Mouse (Mus musculus) CH12.LX (cell line): Measurements from ENCODE around the gene Pom121. TPM values are rescaled to one million over a fixed set of nuclear protein-coding genes. Genes with fewer than 3 reads are reported as not detected.

Experiments used
- DNase-seq: peaks from one replicate; pipeline ENCODE4 v3.0.0-alpha.2; 2013; ENCODE audit errors: extremely low read depth
- H3K27ac ChIP-seq: 2 replicates; pipeline ENCODE4 v1.5.1; 2012; ENCODE audit warnings: low read depth, mild to moderate bottlenecking, control low read depth, moderate library complexity; ENCODE audit not compliant: insufficient read depth
- H3K27me3 ChIP-seq: replicated peaks from 2 replicates; pipeline ENCODE3; 2012; ENCODE audit warnings: inconsistent platforms
- H3K36me3 ChIP-seq, 2 experiments: replicated peaks in 1 of 2; 2 replicates each; pipeline versions ENCODE3 to v1.6.1; 2012; ENCODE audit warnings: inconsistent platforms in 1 of 2, low read length in 1 of 2, mild to moderate bottlenecking in 1 of 2, mixed read lengths in 1 of 2, moderate library complexity in 1 of 2; ENCODE audit not compliant: control insufficient read depth in 1 of 2, insufficient read depth in 1 of 2
- H3K4me1 ChIP-seq, 2 experiments: 2 replicates each; pipeline ENCODE4 v1.6.1; 2012; ENCODE audit warnings: inconsistent platforms in 1 of 2, moderate library complexity in 1 of 2; ENCODE audit not compliant: insufficient read depth in 2 of 2, control insufficient read depth in 1 of 2
- H3K4me2 ChIP-seq: 2 replicates; pipeline ENCODE4 v1.6.1; 2012; ENCODE audit warnings: low read depth, mild to moderate bottlenecking, control low read depth; ENCODE audit not compliant: poor library complexity, insufficient read depth, severe bottlenecking
- H3K4me3 ChIP-seq, 3 experiments: fragments of 150-350 bp in 1 of 3; sonication (generic) in 1 of 3; replicated peaks in 1 of 3; 2 replicates each; pipeline versions ENCODE3 to v1.5.1; 2011 to 2012; ENCODE audit warnings: low read depth in 2 of 3, low read length in 2 of 3, mild to moderate bottlenecking in 2 of 3, moderate library complexity in 2 of 3, control low read depth in 1 of 3, improper control_type of control experiment in 1 of 3, inconsistent platforms in 1 of 3, mixed read lengths in 1 of 3; ENCODE audit not compliant: poor library complexity in 1 of 3
- H3K79me2 ChIP-seq: replicated peaks from 2 replicates; pipeline ENCODE4 v1.6.1; 2012; ENCODE audit warnings: mild to moderate bottlenecking, moderate library complexity; ENCODE audit not compliant: control insufficient read depth, poor library complexity, insufficient read depth, severe bottlenecking; ENCODE audit errors: extremely low read depth
- H3K9ac ChIP-seq: 2 replicates; pipeline ENCODE4 v1.6.1; 2012; ENCODE audit warnings: low read depth, mild to moderate bottlenecking, control low read depth, moderate library complexity; ENCODE audit not compliant: insufficient read depth
- H3K9me3 ChIP-seq: replicated peaks from 2 replicates; pipeline ENCODE3; 2012; ENCODE audit warnings: low read length, inconsistent platforms, mixed read lengths
- BHLHE40 ChIP-seq: IDR thresholded peaks from 2 replicates; pipeline ENCODE4 v1.6.1; 2011; ENCODE audit warnings: mild to moderate bottlenecking, low read depth, low read length, improper control_type of control experiment
- CHD1 ChIP-seq: IDR thresholded peaks from 2 replicates; pipeline ENCODE4 v1.6.1; 2012; ENCODE audit warnings: low read depth, low read length, improper control_type of control experiment, inconsistent platforms
- CHD2 ChIP-seq: IDR thresholded peaks from 2 replicates; pipeline ENCODE4 v1.6.1; 2011; ENCODE audit warnings: low read length, improper control_type of control experiment
- CTCF ChIP-seq, 2 experiments: IDR thresholded peaks in 1 of 2; conservative IDR thresholded peaks in 1 of 2; 2 replicates each; pipeline ENCODE4 v1.5.1; 2011 to 2012; ENCODE audit warnings: low read depth in 2 of 2, low read length in 2 of 2, improper control_type of control experiment in 1 of 2, inconsistent platforms in 1 of 2, mild to moderate bottlenecking in 1 of 2, moderate library complexity in 1 of 2
- E2F4 ChIP-seq: IDR thresholded peaks from 2 replicates; pipeline ENCODE4 v1.6.1; 2011; ENCODE audit warnings: low read depth, low read length, improper control_type of control experiment; ENCODE audit not compliant: insufficient replicate concordance
- ELF1 ChIP-seq: IDR thresholded peaks from 2 replicates; pipeline ENCODE4 v1.6.1; 2014; ENCODE audit warnings: low read depth, mild to moderate bottlenecking, inconsistent platforms, low read length, improper control_type of control experiment
- EP300 ChIP-seq: IDR thresholded peaks from 2 replicates; pipeline ENCODE4 v1.6.1; 2011; ENCODE audit warnings: low read length, improper control_type of control experiment
- ETS1 ChIP-seq: conservative IDR thresholded peaks from 2 replicates; pipeline ENCODE4 v1.6.1; 2012; ENCODE audit warnings: low read depth, mild to moderate bottlenecking, inconsistent platforms, low read length, improper control_type of control experiment, moderate library complexity
- GABPA ChIP-seq: IDR thresholded peaks from 2 replicates; pipeline ENCODE4 v1.6.1; 2012; ENCODE audit warnings: low read depth, low read length, improper control_type of control experiment, inconsistent platforms; ENCODE audit not compliant: insufficient replicate concordance
- HCFC1 ChIP-seq: IDR thresholded peaks from 2 replicates; pipeline ENCODE4 v1.6.1; 2012; ENCODE audit warnings: low read depth, mild to moderate bottlenecking, inconsistent platforms, low read length, improper control_type of control experiment
- IRF4 ChIP-seq: IDR thresholded peaks from 2 replicates; pipeline ENCODE4 v1.6.1; 2014; ENCODE audit warnings: low read depth, mild to moderate bottlenecking, inconsistent platforms, low read length, improper control_type of control experiment
- JUN ChIP-seq: IDR thresholded peaks from 2 replicates; pipeline ENCODE4 v1.6.1; 2011; ENCODE audit warnings: low read depth, mild to moderate bottlenecking, low read length, improper control_type of control experiment, moderate library complexity; ENCODE audit not compliant: insufficient read depth
- JUND ChIP-seq: conservative IDR thresholded peaks from 2 replicates; pipeline ENCODE4 v1.6.1; 2011; ENCODE audit warnings: low read depth, low read length, improper control_type of control experiment
- KAT2A ChIP-seq: IDR thresholded peaks from 2 replicates; pipeline ENCODE4 v1.6.1; 2012; ENCODE audit warnings: low read length, improper control_type of control experiment, inconsistent platforms; ENCODE audit not compliant: insufficient replicate concordance
- MAFK ChIP-seq: IDR thresholded peaks from 2 replicates; pipeline ENCODE4 v1.6.1; 2011; ENCODE audit warnings: low read length, improper control_type of control experiment; ENCODE audit not compliant: insufficient replicate concordance
- MAX ChIP-seq: IDR thresholded peaks from 2 replicates; pipeline ENCODE4 v1.6.1; 2011; ENCODE audit warnings: low read length, improper control_type of control experiment
- MAZ ChIP-seq: IDR thresholded peaks from 2 replicates; pipeline ENCODE4 v1.6.1; 2012; ENCODE audit warnings: low read depth, mild to moderate bottlenecking, inconsistent platforms, low read length, improper control_type of control experiment, moderate library complexity
- MEF2A ChIP-seq: IDR thresholded peaks from 2 replicates; pipeline ENCODE4 v1.6.1; 2014; ENCODE audit warnings: low read depth, mild to moderate bottlenecking, inconsistent platforms, low read length, improper control_type of control experiment, borderline replicate concordance
- MXI1 ChIP-seq: IDR thresholded peaks from 2 replicates; pipeline ENCODE4 v1.6.1; 2011; ENCODE audit warnings: mild to moderate bottlenecking, low read depth, low read length, improper control_type of control experiment
- MYC ChIP-seq: IDR thresholded peaks from 2 replicates; pipeline ENCODE4 v1.6.1; 2011; ENCODE audit warnings: low read depth, mild to moderate bottlenecking, improper control_type of control experiment, low read length
- NELFE ChIP-seq: IDR thresholded peaks from 2 replicates; pipeline ENCODE4 v1.6.1; 2011; ENCODE audit warnings: low read depth, low read length, improper control_type of control experiment
- NRF1 ChIP-seq: IDR thresholded peaks from 2 replicates; pipeline ENCODE4 v1.6.1; 2014; ENCODE audit warnings: low read depth, mild to moderate bottlenecking, inconsistent platforms, low read length, improper control_type of control experiment, moderate library complexity
- PAX5 ChIP-seq: IDR thresholded peaks from 2 replicates; pipeline ENCODE4 v1.6.1; 2012; ENCODE audit warnings: low read length, inconsistent platforms, mixed read lengths
- POLR2A ChIP-seq: IDR thresholded peaks from 2 replicates; pipeline ENCODE4 v1.6.1; 2011; ENCODE audit warnings: low read depth, mild to moderate bottlenecking, improper control_type of control experiment, low read length
- POLR2AphosphoS2 ChIP-seq: IDR thresholded peaks from 2 replicates; pipeline ENCODE4 v1.6.1; 2011; ENCODE audit warnings: low read depth, low read length, improper control_type of control experiment
- RAD21 ChIP-seq: IDR thresholded peaks from 2 replicates; pipeline ENCODE4 v1.6.1; 2011; ENCODE audit warnings: low read depth, mild to moderate bottlenecking, low read length, improper control_type of control experiment, moderate library complexity
- RCOR1 ChIP-seq: conservative IDR thresholded peaks from 2 replicates; pipeline ENCODE4 v1.6.1; 2012; ENCODE audit warnings: low read depth, mild to moderate bottlenecking, inconsistent platforms, low read length, improper control_type of control experiment
- SIN3A ChIP-seq: IDR thresholded peaks from 2 replicates; pipeline ENCODE4 v1.6.1; 2012; ENCODE audit warnings: low read length, improper control_type of control experiment, inconsistent platforms
- SMC3 ChIP-seq: IDR thresholded peaks from 2 replicates; pipeline ENCODE4 v1.6.1; 2011; ENCODE audit warnings: low read depth, low read length, improper control_type of control experiment
- TBP ChIP-seq: conservative IDR thresholded peaks from 2 replicates; pipeline ENCODE4 v1.6.1; 2011; ENCODE audit warnings: low read depth, low read length, improper control_type of control experiment
- TCF12 ChIP-seq: IDR thresholded peaks from 2 replicates; pipeline ENCODE4 v1.6.1; 2014; ENCODE audit warnings: low read depth, mild to moderate bottlenecking, inconsistent platforms, low read length, improper control_type of control experiment
- UBTF ChIP-seq: IDR thresholded peaks from 2 replicates; pipeline ENCODE4 v1.6.1; 2012; ENCODE audit warnings: low read depth, mild to moderate bottlenecking, inconsistent platforms, low read length, improper control_type of control experiment, moderate library complexity
- USF1 ChIP-seq: IDR thresholded peaks from 2 replicates; pipeline ENCODE4 v1.6.1; 2014; ENCODE audit warnings: low read depth, mild to moderate bottlenecking, inconsistent platforms, low read length, improper control_type of control experiment
- USF2 ChIP-seq: conservative IDR thresholded peaks from 2 replicates; pipeline ENCODE4 v1.6.1; 2011; ENCODE audit warnings: low read depth, low read length, improper control_type of control experiment
- ZC3H11A ChIP-seq: IDR thresholded peaks from 2 replicates; pipeline ENCODE4 v1.6.1; 2012; ENCODE audit warnings: low read depth, mild to moderate bottlenecking, inconsistent platforms, low read length, improper control_type of control experiment
- ZKSCAN1 ChIP-seq: IDR thresholded peaks from 2 replicates; pipeline ENCODE4 v1.6.1; 2012; ENCODE audit warnings: low read depth, inconsistent platforms, low read length, improper control_type of control experiment, borderline replicate concordance
- ZMIZ1 ChIP-seq: IDR thresholded peaks from 2 replicates; pipeline ENCODE4 v1.6.1; 2012; ENCODE audit warnings: low read depth, mild to moderate bottlenecking, inconsistent platforms, low read length, improper control_type of control experiment
- ZNF384 ChIP-seq: IDR thresholded peaks from 2 replicates; pipeline ENCODE4 v1.6.1; 2012; ENCODE audit warnings: low read depth, low read length, improper control_type of control experiment, inconsistent platforms
- dilution Hi-C: fragments of 300-500 bp; cut with MboI; formaldehyde crosslinking; loops from 2 replicates; pipeline ENCODE4 v1.14.3; 2020; ENCODE audit warnings: low sequenced_read_pairs; ENCODE audit not compliant: extremely low pct_unique_long_range_greater_than_20kb, extremely low pct_ligation_motif_present
- in situ Hi-C: fragments of 300-500 bp; cut with MboI; formaldehyde crosslinking; loops from 3 replicates; pipeline ENCODE4 v1.14.3; 2019; ENCODE audit warnings: low sequenced_read_pairs, low pct_ligation_motif_present, low pct_unique_long_range_greater_than_20kb, mixed read lengths
- polyA plus RNA-seq: library from polyadenylated mRNA; unstranded; fragments of >175 nt; gene quantifications from 2 replicates; pipeline ENCODE4 v1.2.1, GENCODE M21; 2012; ENCODE audit warnings: low read depth; ENCODE audit not compliant: insufficient read length
- total RNA-seq, 2 experiments: library from RNA; depleted of rRNA; stranded (reverse); fragments of 300-350 nt in 1 of 2; fragments of >200 nt in 1 of 2; gene quantifications; 2 replicates each; pipeline ENCODE4 v1.2.3; 2012 to 2014

Gene Pom121
- 9.8 and 10.4 TPM in 2 replicates for total RNA-seq (2012; rRNA removed)
- total RNA-seq (2014; rRNA removed), result 2.4 and 3.4 TPM in 2 replicates
- polyA plus RNA-seq, result 37.5 and 54.0 TPM in 2 replicates

GRCm38 (mm10) chr5:135394004-135394823 is at the start of gene Pom121:
Gene Pom121 (minus strand): TSS chr5:135394546.
- peak within 1 kb of the TSS; percentile 68 for H3K9ac ChIP-seq
- DNase-seq, result peak; percentile 82
- H3K9me3 ChIP-seq, result no peaks in the 10 kb centered on the region
- peaks cover 3% of the 10 kb centered on the region for H3K27me3 ChIP-seq
- dilution Hi-C loops, result no loop called here
- in situ Hi-C loops, result no loop called here
- H3K36me3 ChIP-seq, result peaks cover 26 to 30% of the 10 kb centered on the region in 2 experiments
- H3K4me2 ChIP-seq, result peak within 1 kb of the TSS; percentile 77
- H3K79me2 ChIP-seq, result peaks cover 28% of the 10 kb centered on the region
- H3K4me1 ChIP-seq, result peaks cover 0 to 21% of the 10 kb centered on the region in 2 experiments; a peak in 3 of 4 replicates
- no peak within 1 kb of the TSS; the same call in 1 of the 2 replicates for H3K27ac ChIP-seq
- H3K4me3 ChIP-seq, result peak within 1 kb of the TSS; percentile 74 to 95 (median 78)
- TF ChIP-seq JUND (no peak), NRF1 (0 out of 2 replicates have a peak, but pooled peaks have one; percentile 44), MYC (peak; percentile 95), CHD2 (no peak), ZNF384 (peak; percentile 42; the same call in 1 of the 2 replicates), RCOR1 (no peak), MEF2A (peak; percentile 66; the same call in 1 of the 2 replicates), UBTF (no peak), EP300 (no peak), SMC3 (no peak), POLR2A (peak; percentile 94), USF1 (no peak), USF2 (no peak), MAFK (no peak), PAX5 (no peak), BHLHE40 (peak; percentile 95), IRF4 (peak; percentile 57; the same call in 1 of the 2 replicates), MAX (peak; percentile 99), GABPA (no peak), ZKSCAN1 (no peak), SIN3A (peak; percentile 83), ZMIZ1 (peak; percentile 71; the same call in 1 of the 2 replicates), RAD21 (no peak), ZC3H11A (no peak), ELF1 (peak; percentile 79), KAT2A (peak; percentile 76; the same call in 1 of the 2 replicates), CHD1 (no peak), NELFE (peak; percentile 87), TCF12 (peak; percentile 72; the same call in 1 of the 2 replicates), JUN (no peak), MXI1 (peak; percentile 93), HCFC1 (peak; percentile 86), TBP (0 out of 2 replicates have a peak, but pooled peaks have one; percentile 26), E2F4 (peak; percentile 80; the same call in 1 of the 2 replicates), ETS1 (peak; percentile 19; the same call in 1 of the 2 replicates), POLR2AphosphoS2 (no peak), MAZ (no peak), CTCF (conservative IDR thresholded peaks at IDR 0.05 in 1 of 2, IDR thresholded peaks at IDR 0.05 in 1 of 2; ENCODE audit: low read depth in 2 of 2, low read length in 2 of 2) (no peak)
- TF ChIP-seq, all 38 proteins: peak for 19
